Mouse (Mus musculus): ENCODE results near the gene Ccl8. TPM values are rescaled to one million over a fixed set of nuclear protein-coding genes. Genes with fewer than 3 reads are reported as not detected.

Gene Ccl8
- total RNA-seq, 1 experiment from 2014 or later: not detected

Other genes with a start within 250 kb of the Ccl8 start
- 1.6 and 1.9 TPM in 2 replicates for gene Asic2, start 146.7 kb upstream of the Ccl8 start, total RNA-seq (2021)
- 0.67 TPM in 1 of 2 replicates, not detected in the other for gene Ccl2, start 79.6 kb upstream of the Ccl8 start, total RNA-seq (2021)
- gene Gm17268, start 76.6 kb upstream of the Ccl8 start, total RNA-seq (2021): not detected in 2 replicates
- gene Ccl7, start 69.5 kb upstream of the Ccl8 start, total RNA-seq (2021): 0.43 and 1.2 TPM in 2 replicates
- 1.3 and 5.0 TPM in 2 replicates for gene Ccl11, start 57.4 kb upstream of the Ccl8 start, total RNA-seq (2021)
- not detected in 2 replicates for gene Ccl12, start 13.3 kb upstream of the Ccl8 start, total RNA-seq (2021)
- gene Ccl1, start 190.5 kb downstream of the Ccl8 start, total RNA-seq (2021): not detected in 2 replicates

Data from adrenal gland, postnatal 25 days (tissue).